Mouse (Mus musculus) cerebellum, postnatal 14 days (tissue): Measurements from ENCODE around the gene Gm48551.

Experiments used
- DNase-seq, 2 experiments: peaks; one replicate each; pipeline ENCODE4 v3.0.0; 2021; ENCODE audit warnings: mixed read lengths in 2 of 2

Gm48551 gene

DNA sequence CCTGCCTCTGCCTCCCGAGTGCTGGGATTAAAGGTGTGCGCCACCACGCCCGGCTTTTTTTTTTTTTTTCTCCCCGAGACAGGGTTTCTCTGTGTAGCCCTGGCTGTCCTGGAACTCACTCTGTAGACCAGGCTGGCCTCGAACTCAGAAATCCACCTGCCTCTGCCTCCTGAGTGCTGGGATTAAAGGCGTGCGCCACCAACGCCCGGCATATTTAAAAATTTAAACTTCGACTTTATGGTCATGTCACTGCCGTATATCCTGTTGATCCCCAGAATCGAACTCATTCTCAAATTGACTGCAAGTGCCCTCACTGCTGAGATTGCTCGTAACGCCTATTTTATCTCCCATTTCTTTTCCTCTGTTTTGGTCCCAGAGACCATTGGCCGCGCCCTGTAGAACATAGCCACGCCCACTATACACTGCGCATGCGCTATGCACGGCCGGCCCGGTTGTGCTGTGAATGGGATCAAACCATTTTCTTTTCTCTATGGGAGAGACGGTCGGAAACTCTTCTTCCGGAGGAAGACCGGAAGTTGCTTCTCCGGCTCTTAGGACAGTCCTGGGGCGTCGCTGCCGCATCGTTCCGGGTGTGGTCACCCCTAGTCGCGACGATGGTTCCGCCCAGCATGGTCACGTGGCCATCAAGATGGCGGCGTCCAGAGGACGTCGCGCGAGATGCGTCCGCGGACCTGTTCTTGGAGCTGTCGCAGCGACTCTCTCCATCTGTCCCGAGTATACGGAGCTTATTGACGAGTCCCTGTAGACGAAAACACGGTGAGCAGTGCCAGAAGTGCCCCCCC lies at the start of gene Gm48551, which contains the start of gene Dohh:
Gm48551 (plus strand) TSS at position 665 of the 803 bp plus-strand sequence.
Dohh (plus strand) TSS at position 627 of the 803 bp plus-strand sequence.
- peak; percentile 100 for DNase-seq

- peak in 1 of 2 experiments; percentile 53 for DNase-seq
Measured at GRCm38 (mm10) chr10:81335393-81336340, 48.6 kb upstream of the Gm48551 start.

GRCm38 (mm10) chr10:81336558-81336957 lies 47.7 kb upstream of the Gm48551 start:
- DNase-seq, result no peak

GRCm38 (mm10) chr10:81340551-81341332 lies 43.5 kb upstream of the Gm48551 start:
- DNase-seq, result no peak

- peak; percentile 77 to 86 for DNase-seq
Measured at GRCm38 (mm10) chr10:81341333-81341949, 42.8 kb upstream of the Gm48551 start.

DNA sequence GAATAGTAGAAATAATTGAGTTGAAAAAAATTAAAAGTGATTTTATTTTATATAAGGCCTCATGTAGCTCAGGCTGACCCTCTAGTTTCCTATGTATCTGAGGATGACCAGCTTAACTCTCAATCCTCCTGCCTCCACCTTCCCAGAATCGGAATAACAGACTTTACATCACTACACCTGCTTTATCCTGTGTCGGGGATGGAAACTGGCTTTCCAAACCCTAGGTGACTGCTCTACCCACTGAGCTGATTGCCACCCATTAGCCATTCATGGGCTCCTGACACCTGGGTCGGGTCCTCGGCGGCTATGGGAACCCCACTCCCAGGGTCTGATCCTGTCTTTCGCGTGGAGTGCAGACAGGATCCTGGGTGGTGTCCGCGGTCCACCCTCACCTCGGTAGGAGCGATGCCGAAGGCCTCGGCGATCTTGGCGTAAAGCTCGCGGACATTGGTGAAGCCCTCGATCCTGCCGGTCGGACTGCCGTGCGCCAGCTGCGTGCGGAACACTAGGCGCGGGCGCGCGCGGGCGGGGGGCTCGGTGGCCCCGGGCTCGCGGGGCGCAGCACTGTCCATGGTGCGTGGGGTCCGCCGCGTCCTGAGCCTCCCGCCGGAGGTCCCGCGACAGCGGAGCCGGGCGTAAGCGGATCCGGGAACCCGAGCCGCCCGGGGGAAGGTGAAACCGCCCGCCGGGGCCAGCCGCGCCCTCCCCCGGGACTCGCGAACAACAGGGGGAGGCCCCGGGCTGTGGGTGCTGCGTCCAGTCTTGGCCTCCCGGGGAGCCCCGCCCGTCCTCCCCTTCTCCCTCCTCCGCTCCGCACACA lies 41.4 kb upstream of the Gm48551 start, which contains the start of gene Gipc3:
Gipc3 (minus strand) TSS at position 581 of the 820 bp plus-strand sequence.
- no peak for DNase-seq

DNA sequence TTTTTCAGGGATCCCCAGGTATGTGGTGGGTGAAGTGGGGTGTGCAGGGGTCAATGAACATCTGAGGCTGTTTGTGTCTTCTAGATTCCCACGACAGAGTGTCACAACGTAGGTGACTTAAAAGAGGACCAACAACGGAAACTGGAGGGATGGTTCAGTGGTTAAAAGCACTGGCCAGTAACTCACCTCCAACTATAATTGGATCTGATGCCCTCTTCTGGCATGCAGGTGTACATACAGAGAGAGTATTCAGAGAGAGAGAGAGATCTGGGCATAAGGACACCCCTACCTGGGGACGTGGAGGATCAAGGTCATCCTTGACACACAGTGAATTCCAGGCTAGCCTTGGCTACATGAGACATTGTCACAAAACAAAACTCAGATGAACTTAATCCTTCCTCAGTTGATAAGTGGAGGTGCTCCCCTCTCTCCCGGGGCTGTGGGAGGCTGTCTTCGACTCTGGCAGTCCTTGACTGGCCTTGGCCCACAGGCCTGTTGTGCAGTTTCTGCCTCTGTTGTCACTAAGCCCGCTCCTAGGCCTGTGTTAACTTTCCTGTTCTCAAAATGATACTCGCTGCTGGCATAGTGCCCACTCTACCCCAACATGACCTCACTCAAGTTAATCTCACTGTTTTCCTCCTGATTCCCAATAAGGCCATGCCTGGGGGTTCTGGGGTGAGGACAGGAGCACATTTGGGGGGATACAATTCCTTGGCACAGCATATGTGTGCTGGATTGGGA lies 39.7 kb upstream of the Gm48551 start:
- peak in 1 of 2 experiments; percentile 48 for DNase-seq

DNA sequence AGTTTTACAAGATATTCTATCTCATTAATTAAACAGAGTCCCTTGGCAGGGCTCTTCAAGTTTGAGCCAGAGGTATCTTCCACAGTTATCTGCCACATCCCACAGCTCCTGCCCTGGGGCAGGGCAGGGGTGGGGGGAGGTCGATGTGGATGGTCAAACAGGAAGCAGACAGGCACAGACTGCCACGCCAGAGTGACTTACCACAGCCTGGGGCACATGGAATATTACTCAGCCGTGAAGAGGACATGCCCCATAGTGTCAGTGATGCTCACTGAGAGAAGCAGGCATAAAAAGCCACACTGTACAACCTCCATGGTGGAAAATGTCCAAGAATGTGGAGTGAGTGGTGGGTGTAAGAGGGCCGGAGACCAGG lies 39.1 kb upstream of the Gm48551 start:
- DNase-seq, result no peak

DNA sequence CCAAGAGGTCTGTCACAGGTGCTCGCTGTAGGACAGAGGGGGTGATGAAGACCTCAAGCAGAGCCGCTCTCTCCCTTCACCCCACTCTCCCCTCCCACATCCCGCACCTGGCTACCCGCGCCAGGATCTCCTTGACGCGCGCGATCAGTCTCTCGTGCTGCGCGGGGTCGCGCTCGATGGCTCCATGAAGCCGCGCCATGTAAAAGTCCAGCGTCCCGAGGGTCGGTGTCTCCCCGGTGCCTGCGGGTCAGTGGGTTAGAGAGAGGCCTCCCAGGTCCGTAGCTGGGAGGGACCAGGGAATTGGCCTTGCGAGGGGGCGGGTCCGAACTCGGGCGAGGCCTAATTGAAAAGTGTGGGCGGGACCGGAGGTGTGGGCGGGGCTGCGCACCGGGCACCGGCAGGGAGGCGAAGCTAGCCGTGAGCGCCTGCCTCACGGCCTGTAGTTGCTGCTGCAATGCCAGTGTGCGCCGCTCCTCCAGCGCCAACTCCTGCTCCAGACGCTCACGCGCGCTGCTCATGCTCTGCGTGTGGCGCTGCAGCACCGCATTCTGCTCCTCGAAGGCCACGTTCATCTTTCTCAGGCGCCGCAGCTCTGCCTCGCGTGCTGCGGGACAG lies 37.7 kb upstream of the Gm48551 start:
- no peak for DNase-seq

DNA sequence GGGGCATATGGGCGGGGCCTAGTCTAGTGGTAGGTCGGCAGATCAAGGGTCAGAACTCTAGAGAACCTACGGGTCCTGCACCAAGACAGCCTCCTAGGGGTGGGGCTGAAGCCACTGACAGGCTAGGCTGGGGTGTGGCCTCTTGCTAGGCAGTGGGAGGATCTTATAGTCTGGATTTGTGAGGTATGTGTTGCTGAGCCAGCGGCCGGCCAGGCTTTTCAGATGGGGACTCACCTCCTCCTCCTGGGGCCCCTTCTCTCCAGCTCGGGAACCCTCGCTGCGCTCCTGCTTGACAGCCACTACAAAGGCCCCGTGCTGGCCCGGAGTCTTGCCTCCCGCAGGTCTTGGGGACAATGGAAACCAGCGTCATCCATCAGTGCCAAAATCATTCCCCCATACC lies 35.1 kb upstream of the Gm48551 start:
- no peak for DNase-seq

DNA sequence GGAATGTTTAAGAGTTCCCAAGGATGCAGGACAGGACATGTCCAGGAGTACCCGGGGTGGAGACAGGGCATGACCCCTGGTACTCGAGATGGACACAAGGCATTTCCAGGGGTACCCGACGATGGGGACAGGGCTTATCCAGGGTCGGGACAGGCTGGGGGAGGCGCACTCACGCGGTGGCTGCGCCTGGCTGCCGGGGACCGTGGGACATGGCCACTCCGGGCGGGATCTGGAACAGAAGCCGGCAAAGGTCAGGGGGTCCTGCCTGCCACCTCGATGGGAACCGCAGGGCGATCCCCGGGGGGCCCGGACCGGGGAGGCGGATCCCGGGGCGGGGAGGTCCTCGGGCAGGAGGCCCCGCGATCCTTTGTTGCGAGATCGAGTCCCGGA lies 34.3 kb upstream of the Gm48551 start:
- no peak for DNase-seq

GRCm38 (mm10) chr10:81350351-81351063 lies 33.8 kb upstream of the Gm48551 start, which contains the start of gene Hmg20b:
TSS of gene Hmg20b (minus strand) at chr10:81350480.
- DNase-seq, result peak; percentile 100

DNA sequence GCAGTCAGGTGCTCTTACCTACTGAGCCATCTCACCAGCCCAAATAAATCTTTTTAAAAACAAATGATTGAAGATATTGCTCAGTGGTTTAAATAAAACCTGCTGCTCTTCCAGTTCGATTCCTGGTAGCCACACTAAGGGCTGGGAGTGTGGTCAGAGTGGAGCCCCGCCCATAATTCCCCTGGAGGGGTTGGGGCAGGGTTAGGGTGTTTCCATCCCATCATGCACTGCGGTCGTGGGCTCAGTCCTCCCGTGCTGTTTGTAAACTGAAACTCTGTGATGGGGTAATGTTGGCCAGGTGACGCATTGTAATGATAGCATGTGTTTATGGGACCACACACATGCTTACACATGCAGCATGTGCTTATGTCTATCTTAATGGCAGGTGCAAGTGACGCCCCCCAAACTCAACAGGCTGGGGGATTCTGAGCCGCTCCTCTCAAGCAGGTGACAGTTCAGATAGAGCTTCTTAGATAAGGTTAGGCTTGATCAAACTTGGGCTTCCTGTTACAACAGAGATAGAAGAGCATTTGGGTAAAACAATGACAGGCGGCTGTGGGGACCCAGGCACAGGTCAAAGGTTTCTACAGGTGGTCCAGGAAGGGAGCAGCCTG lies 32.5 kb upstream of the Gm48551 start:
- no peak for DNase-seq

GRCm38 (mm10) chr10:81354738-81355477 lies 29.4 kb upstream of the Gm48551 start:
- no peak for DNase-seq

DNA sequence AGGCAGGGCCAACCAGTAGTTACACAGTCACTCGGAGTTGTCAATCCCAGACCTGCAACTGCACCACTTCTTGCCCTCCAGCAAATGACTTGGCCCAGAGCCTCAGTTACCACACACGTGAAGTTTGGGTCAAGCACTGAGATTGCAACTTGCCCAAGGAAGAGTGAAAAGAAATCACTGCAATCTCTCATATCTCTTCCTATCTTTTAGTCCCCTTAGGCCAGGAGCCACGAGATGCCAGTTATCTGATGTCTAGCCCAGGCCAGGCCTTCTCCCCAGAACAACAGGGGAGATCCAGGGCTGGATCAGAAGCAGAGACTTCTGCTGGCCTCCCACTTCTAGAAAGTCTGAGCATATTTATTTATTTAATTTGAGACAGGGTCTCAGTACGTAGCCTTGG lies 28.7 kb upstream of the Gm48551 start:
- DNase-seq, result no peak

DNA sequence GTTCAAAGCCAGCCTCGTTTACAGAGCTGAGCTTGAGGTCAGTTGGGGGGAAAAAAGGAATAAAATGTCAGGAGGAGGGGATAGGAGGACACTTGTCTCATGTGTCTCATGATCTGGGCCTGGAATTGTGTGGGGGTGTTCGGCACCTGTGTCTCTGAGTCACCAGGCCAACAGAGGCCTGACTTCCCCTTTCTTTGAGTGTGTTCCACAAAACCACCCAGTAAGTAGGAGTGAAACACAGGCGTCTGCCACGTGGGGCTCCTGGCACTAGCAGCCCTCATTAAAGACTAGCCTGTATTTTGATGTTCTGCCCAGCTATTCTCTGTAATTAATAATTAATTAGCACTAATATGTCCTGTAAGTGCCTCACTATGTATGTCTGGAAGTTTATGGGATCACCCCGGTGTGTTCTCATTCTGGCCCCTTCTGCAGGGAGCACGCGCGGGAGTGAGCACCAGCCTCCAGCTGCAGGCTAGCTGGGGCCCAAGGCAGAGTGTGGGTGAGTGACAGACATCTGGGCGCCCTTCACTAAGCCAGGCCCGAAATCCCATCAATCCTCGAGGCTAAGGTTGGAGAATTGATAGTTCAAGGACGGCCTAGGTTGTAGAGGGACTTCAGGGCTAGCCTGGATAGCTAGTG lies 27.8 kb upstream of the Gm48551 start:
- DNase-seq, result no peak
